Mouse (Mus musculus) mouse trophoblast stem cell (cell line): ENCODE results near the gene Rhox4c.
"Not testable (repeated sequence)": the region's sequence is repeated elsewhere in the genome, so short reads cannot be mapped to it uniquely, and the experiment has no call there.

ENCODE experiments used
- in situ Hi-C, 2 experiments: fragments of 300-500 bp; cut with MseI, MboI; formaldehyde crosslinking; loops; 2 replicates in 1 of 2; 3 replicates in 1 of 2; pipeline ENCODE4 v1.15.1; 2025

Rhox4c gene

GRCm38 (mm10) chrX:37480037-37480436 lies at the start of gene Rhox4c:
Rhox4c (plus strand) TSS chrX:37480337.
- in situ Hi-C loops: not testable (repeated sequence)

GRCm38 (mm10) chrX:37432194-37432593 lies 47.9 kb upstream of the Rhox4c start, which contains the start of gene Rhox4b:
Rhox4b (plus strand) TSS chrX:37432494.
- in situ Hi-C loops: not testable (repeated sequence)

- in situ Hi-C loops: not testable (repeated sequence)
Measured at GRCm38 (mm10) chrX:37453380-37453779, 26.8 kb upstream of the Rhox4c start, which contains the start of gene Rhox2c. Rhox2c (plus strand) TSS chrX:37453680.

GRCm38 (mm10) chrX:37458285-37458684 lies 21.9 kb upstream of the Rhox4c start, which contains the start of gene Rhox3c:
Rhox3c (plus strand) TSS chrX:37458585.
- in situ Hi-C loops: not testable (repeated sequence)

DNA sequence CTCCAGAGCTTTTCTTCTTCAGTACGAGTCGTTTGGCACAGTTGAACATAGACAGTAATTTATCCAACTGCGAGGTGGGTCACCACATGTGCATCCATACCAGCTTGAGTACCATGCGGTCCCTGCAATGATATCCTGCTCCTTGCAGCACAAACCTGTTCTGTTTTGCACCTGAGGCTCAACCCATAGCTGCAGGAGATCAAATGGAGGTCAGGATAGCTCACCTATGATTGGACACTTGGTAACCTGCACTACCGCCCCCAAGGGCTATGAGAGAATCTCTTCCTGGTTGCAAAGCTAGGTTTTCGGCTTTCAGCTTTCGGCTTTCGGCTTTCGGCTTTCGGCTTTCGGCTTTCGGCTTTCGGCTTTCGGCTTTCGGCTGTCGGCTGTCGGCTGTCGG lies 33.9 kb downstream of the Rhox4c start, which contains the start of gene Rhox4d:
TSS of gene Rhox4d (plus strand) at position 301 of the 400 bp plus-strand sequence.
- in situ Hi-C loops: not testable (repeated sequence)

GRCm38 (mm10) chrX:37530152-37530551 lies 50.0 kb downstream of the Rhox4c start, which contains the start of gene Rhox2e:
Rhox2e (plus strand) TSS chrX:37530452.
- in situ Hi-C loops: not testable (repeated sequence)
